Mouse (Mus musculus): ENCODE data around the gene Cacna1e.

GRCm38 (mm10) chr1:154688876-154689665 lies 195.2 kb downstream of the Cacna1e start:
- TF ChIP-seq RCOR1 (IDR thresholded peaks at IDR 0.05; ENCODE audit: low read depth, low read length) = no peak
- TF ChIP-seq CTCF (IDR thresholded peaks at IDR 0.05 in 2 of 3, conservative IDR thresholded peaks at IDR 0.05 in 1 of 3; ENCODE audit: control insufficient read depth in 1 of 3, insufficient read depth in 1 of 3, low read depth in 2 of 3, low read length in 3 of 3, poor library complexity in 1 of 3, severe bottlenecking in 1 of 3) = no peak
- no peak for TF ChIP-seq ZNF384 (IDR thresholded peaks at IDR 0.05; ENCODE audit: low read depth, low read length)
- no peak for TF ChIP-seq HCFC1 (IDR thresholded peaks at IDR 0.05; ENCODE audit: low read depth, low read length)
- no peak for TF ChIP-seq USF2 (IDR thresholded peaks at IDR 0.05; ENCODE audit: borderline replicate concordance in 1 of 2, insufficient read depth in 1 of 2, low read depth in 1 of 2, low read length in 2 of 2)
- no peak for TF ChIP-seq MYC (IDR thresholded peaks at IDR 0.05; ENCODE audit: low read depth, low read length)
- no peak for TF ChIP-seq TCF12 (IDR thresholded peaks at IDR 0.05; ENCODE audit: low read depth, low read length)
- TF ChIP-seq ZKSCAN1 (IDR thresholded peaks at IDR 0.05; ENCODE audit: low read depth, low read length) = no peak
- TF ChIP-seq POLR2A (IDR thresholded peaks at IDR 0.05; ENCODE audit: control insufficient read depth in 1 of 2, insufficient read depth in 1 of 2, low read depth in 1 of 2, low read length in 2 of 2, poor library complexity in 1 of 2) = no peak
- no peak for TF ChIP-seq EP300 (IDR thresholded peaks at IDR 0.05; ENCODE audit: low read depth in 1 of 2, low read length in 2 of 2)
- no peak for TF ChIP-seq SIN3A (IDR thresholded peaks at IDR 0.05; ENCODE audit: low read length)
- no peak for TF ChIP-seq NRF1 (IDR thresholded peaks at IDR 0.05; ENCODE audit: insufficient read depth, low read depth, low read length, poor library complexity, severe bottlenecking)
- TF ChIP-seq MXI1 (IDR thresholded peaks at IDR 0.05; ENCODE audit: low read depth, low read length) = no peak
